Mouse (Mus musculus) thymus, postnatal 36 days (tissue): ENCODE measurements around the gene Tmem30b.
"Not testable (repeated sequence)": the region's sequence is repeated elsewhere in the genome, so short reads cannot be mapped to it uniquely, and the experiment has no call there.

Experiments
- DNase-seq, 2 experiments: peaks; one replicate each; pipeline ENCODE4 v3.0.0; 2022; ENCODE audit warnings: mixed read lengths in 2 of 2

The Tmem30b gene

GRCm38 (mm10) chr12:73546086-73546711, at the start of gene Tmem30b:
Gene Tmem30b (minus strand): TSS chr12:73546392.
- peak; percentile 18 to 31 for DNase-seq

- DNase-seq = no peak
These were observed 49.0 kb upstream of the Tmem30b start for GRCm38 (mm10) chr12:73595226-73595625.

GRCm38 (mm10) chr12:73594177-73594745, 48.1 kb upstream of the Tmem30b start:
- DNase-seq = no peak

- DNase-seq = peak; percentile 64 to 72
These were observed 47.0 kb upstream of the Tmem30b start for GRCm38 (mm10) chr12:73593021-73593798.

- DNase-seq = no peak
These were observed 45.4 kb upstream of the Tmem30b start for GRCm38 (mm10) chr12:73591625-73592024.

GRCm38 (mm10) chr12:73590627-73591276, 44.6 kb upstream of the Tmem30b start:
- DNase-seq = no peak

GRCm38 (mm10) chr12:73587262-73587661, 41.1 kb upstream of the Tmem30b start:
- DNase-seq = no peak

- DNase-seq = no peak
These were observed 39.7 kb upstream of the Tmem30b start for GRCm38 (mm10) chr12:73585850-73586249.

GRCm38 (mm10) chr12:73585241-73585801, 39.1 kb upstream of the Tmem30b start:
- DNase-seq = peak; percentile 47 to 57

- DNase-seq = peak; percentile 91 to 94
These were observed 38.5 kb upstream of the Tmem30b start, which contains the start of gene Prkch for GRCm38 (mm10) chr12:73584610-73585240. Gene Prkch (plus strand): TSS chr12:73584796.

GRCm38 (mm10) chr12:73583813-73584609, 37.8 kb upstream of the Tmem30b start:
- no peak for DNase-seq

- no peak for DNase-seq
These were observed 37.1 kb upstream of the Tmem30b start for GRCm38 (mm10) chr12:73583318-73583717.

GRCm38 (mm10) chr12:73580811-73581210, 34.6 kb upstream of the Tmem30b start:
- peak; percentile 42 to 51 for DNase-seq

- DNase-seq = peak in 1 of 2 experiments; percentile 35
These were observed 31.9 kb upstream of the Tmem30b start for GRCm38 (mm10) chr12:73578141-73578540.

GRCm38 (mm10) chr12:73574632-73575031, 28.4 kb upstream of the Tmem30b start:
- no peak for DNase-seq

- no peak for DNase-seq
These were observed 19.4 kb upstream of the Tmem30b start for GRCm38 (mm10) chr12:73565620-73565969.

- peak; percentile 41 to 42 for DNase-seq
These were observed 18.8 kb upstream of the Tmem30b start for GRCm38 (mm10) chr12:73564795-73565619.

GRCm38 (mm10) chr12:73564176-73564575, 18.0 kb upstream of the Tmem30b start:
- no peak for DNase-seq

GRCm38 (mm10) chr12:73563122-73563521, 16.9 kb upstream of the Tmem30b start:
- DNase-seq = not testable (repeated sequence)

- peak in 1 of 2 experiments; percentile 16 for DNase-seq
These were observed 13.9 kb upstream of the Tmem30b start for GRCm38 (mm10) chr12:73560091-73560490.
